Mouse (Mus musculus): ENCODE measurements around the gene Arhgap30. TPM values are rescaled to one million over a fixed set of nuclear protein-coding genes. Genes with fewer than 3 reads are reported as not detected.

Arhgap30 gene
- polyA plus RNA-seq, 1 experiment, result 4.8 TPM

- peak within 1 kb of the TSS; percentile 58; the same call in 1 of the 2 replicates for H3K27ac ChIP-seq (ENCODE audit: insufficient read depth, low read depth, low read length)
- peak within 1 kb of the TSS; percentile 69 for H3K4me3 ChIP-seq (ENCODE audit: insufficient read depth, low read depth, low read length)
- WGBS, result 2% methylated on average over 21 of the region's 21 CpGs
- H3K27me3 ChIP-seq (replicated peaks; ENCODE audit: control insufficient read depth, insufficient read depth, low read length), result no peaks in the 10 kb centered on the region
- H3K4me1 ChIP-seq (ENCODE audit: control insufficient read depth, insufficient read depth, low read length), result no peaks in the 10 kb centered on the region; the same call in 1 of the 2 replicates
- TF ChIP-seq CTCF (conservative IDR thresholded peaks at IDR 0.05; ENCODE audit: insufficient read depth, insufficient read length, low read depth, low read length), result no peak
- no peak for TF ChIP-seq POLR2A (IDR thresholded peaks at IDR 0.05; ENCODE audit: low read depth, low read length)
- peak; percentile 90 for DNase-seq
- no peaks in the 10 kb centered on the region for H3K36me3 ChIP-seq (ENCODE audit: control insufficient read depth, insufficient read depth, low read length)
These were observed 28.1 kb upstream of the Arhgap30 start, which contains the start of gene Klhdc9 for GRCm38 (mm10) chr1:171360656-171361055. Gene Klhdc9 (minus strand): TSS chr1:171360798.

- DNase-seq, result peak; percentile 78
- Histone ChIP-seq H3K36me3 (ENCODE audit: control insufficient read depth, insufficient read depth, low read length) (no peaks in the 10 kb centered on the region), H3K4me3 (ENCODE audit: insufficient read depth, low read depth, low read length) (peak overlapping the region; percentile 69), H3K27me3 (replicated peaks; ENCODE audit: control insufficient read depth, insufficient read depth, low read length) (no peaks in the 10 kb centered on the region), H3K27ac (ENCODE audit: insufficient read depth, low read depth, low read length) (peak overlapping the region; percentile 58; the same call in 1 of the 2 replicates), H3K4me1 (ENCODE audit: control insufficient read depth, insufficient read depth, low read length) (no peaks in the 10 kb centered on the region; the same call in 1 of the 2 replicates)
- 37% methylated on average over 16 of the region's 16 CpGs for WGBS
- no peak for TF ChIP-seq POLR2A (IDR thresholded peaks at IDR 0.05; ENCODE audit: low read depth, low read length)
- TF ChIP-seq CTCF (conservative IDR thresholded peaks at IDR 0.05; ENCODE audit: insufficient read depth, insufficient read length, low read depth, low read length), result peak; percentile 86
These were observed 27.3 kb upstream of the Arhgap30 start for GRCm38 (mm10) chr1:171361106-171362103.

GRCm38 (mm10) chr1:171365934-171366333, 22.8 kb upstream of the Arhgap30 start:
- Histone ChIP-seq H3K27me3 (replicated peaks; ENCODE audit: control insufficient read depth, insufficient read depth, low read length) (no peaks in the 10 kb centered on the region), H3K4me3 (ENCODE audit: insufficient read depth, low read depth, low read length) (no peak overlapping the region), H3K36me3 (ENCODE audit: control insufficient read depth, insufficient read depth, low read length) (no peaks in the 10 kb centered on the region), H3K4me1 (ENCODE audit: control insufficient read depth, insufficient read depth, low read length) (no peaks in the 10 kb centered on the region; the same call in 1 of the 2 replicates), H3K27ac (ENCODE audit: insufficient read depth, low read depth, low read length) (no peak overlapping the region)
- TF ChIP-seq CTCF (conservative IDR thresholded peaks at IDR 0.05; ENCODE audit: insufficient read depth, insufficient read length, low read depth, low read length) (no peak), POLR2A (IDR thresholded peaks at IDR 0.05; ENCODE audit: low read depth, low read length) (no peak)
- DNase-seq, result no peak
- WGBS, result 67% methylated on average over 7 of the region's 7 CpGs

GRCm38 (mm10) chr1:171369845-171370556, 18.8 kb upstream of the Arhgap30 start, which contains the start of gene Nectin4:
Gene Nectin4 (plus strand): TSS chr1:171370099.
- H3K27me3 ChIP-seq (replicated peaks; ENCODE audit: control insufficient read depth, insufficient read depth, low read length), result no peaks in the 10 kb centered on the region
- no peaks in the 10 kb centered on the region for H3K36me3 ChIP-seq (ENCODE audit: control insufficient read depth, insufficient read depth, low read length)
- peak within 1 kb of the TSS; percentile 23 for H3K4me3 ChIP-seq (ENCODE audit: insufficient read depth, low read depth, low read length)
- peak; percentile 47 for DNase-seq
- no peaks in the 10 kb centered on the region; the same call in 1 of the 2 replicates for H3K4me1 ChIP-seq (ENCODE audit: control insufficient read depth, insufficient read depth, low read length)
- TF ChIP-seq CTCF (conservative IDR thresholded peaks at IDR 0.05; ENCODE audit: insufficient read depth, insufficient read length, low read depth, low read length) (no peak), POLR2A (IDR thresholded peaks at IDR 0.05; ENCODE audit: low read depth, low read length) (no peak)
- H3K27ac ChIP-seq (ENCODE audit: insufficient read depth, low read depth, low read length), result no peak within 1 kb of the TSS
- 38% methylated on average over 20 of the region's 20 CpGs for WGBS

- 76% methylated on average over 3 of the region's 3 CpGs for WGBS
- Histone ChIP-seq H3K27me3 (replicated peaks; ENCODE audit: control insufficient read depth, insufficient read depth, low read length) (no peaks in the 10 kb centered on the region), H3K4me3 (ENCODE audit: insufficient read depth, low read depth, low read length) (no peak overlapping the region), H3K36me3 (ENCODE audit: control insufficient read depth, insufficient read depth, low read length) (no peaks in the 10 kb centered on the region), H3K4me1 (ENCODE audit: control insufficient read depth, insufficient read depth, low read length) (no peaks in the 10 kb centered on the region; the same call in 1 of the 2 replicates), H3K27ac (ENCODE audit: insufficient read depth, low read depth, low read length) (no peak overlapping the region)
- TF ChIP-seq CTCF (conservative IDR thresholded peaks at IDR 0.05; ENCODE audit: insufficient read depth, insufficient read length, low read depth, low read length) (no peak), POLR2A (IDR thresholded peaks at IDR 0.05; ENCODE audit: low read depth, low read length) (no peak)
- no peak for DNase-seq
These were observed 15.9 kb upstream of the Arhgap30 start for GRCm38 (mm10) chr1:171372880-171373279.

- WGBS, result 7% methylated on average over 4 of the region's 4 CpGs
- H3K27ac ChIP-seq (ENCODE audit: insufficient read depth, low read depth, low read length), result no peak overlapping the region
- DNase-seq, result no peak
- H3K4me1 ChIP-seq (ENCODE audit: control insufficient read depth, insufficient read depth, low read length), result no peaks in the 10 kb centered on the region; the same call in 1 of the 2 replicates
- no peaks in the 10 kb centered on the region for H3K36me3 ChIP-seq (ENCODE audit: control insufficient read depth, insufficient read depth, low read length)
- H3K4me3 ChIP-seq (ENCODE audit: insufficient read depth, low read depth, low read length), result no peak overlapping the region
- TF ChIP-seq POLR2A (IDR thresholded peaks at IDR 0.05; ENCODE audit: low read depth, low read length) (no peak), CTCF (conservative IDR thresholded peaks at IDR 0.05; ENCODE audit: insufficient read depth, insufficient read length, low read depth, low read length) (no peak)
- H3K27me3 ChIP-seq (replicated peaks; ENCODE audit: control insufficient read depth, insufficient read depth, low read length), result no peaks in the 10 kb centered on the region
These were observed 14.8 kb upstream of the Arhgap30 start for GRCm38 (mm10) chr1:171373946-171374345.

All from kidney, adult 2 months (tissue).